Mouse (Mus musculus): ENCODE measurements around the gene Gm45713.
"Not testable (repeated sequence)": the region's sequence is repeated elsewhere in the genome, so short reads cannot be mapped to it uniquely, and the experiment has no call there.

Gm45713 gene

DNA sequence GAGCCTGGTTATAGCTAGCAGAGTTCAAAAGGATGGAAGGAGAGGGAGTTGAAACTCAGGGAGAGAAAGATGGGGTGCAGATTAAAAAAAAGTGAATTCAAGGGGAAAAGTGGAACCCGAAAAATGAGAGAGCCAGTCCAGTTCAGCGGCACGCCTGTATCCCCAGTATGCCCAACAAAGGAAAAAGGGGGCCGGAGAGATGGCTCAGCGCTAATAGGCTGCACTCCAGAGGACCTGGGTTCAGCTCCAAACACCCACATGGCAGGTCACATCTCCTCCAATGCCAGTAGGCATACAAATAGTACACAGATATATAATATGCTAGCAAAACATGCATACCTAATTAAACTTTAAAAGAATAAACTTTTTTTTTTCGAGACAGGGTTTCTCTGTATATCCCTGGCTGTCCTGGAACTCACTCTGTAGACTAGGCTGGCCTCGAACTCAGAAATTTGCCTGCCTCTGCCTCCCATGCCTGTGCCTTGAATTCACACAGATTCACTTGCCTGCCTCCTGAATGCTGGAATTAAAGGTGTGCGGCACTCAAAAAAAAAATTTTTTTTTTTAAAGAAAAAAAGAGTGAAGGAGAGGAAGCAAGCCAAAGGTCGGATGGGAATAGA is 27.1 kb upstream of the Gm45713 start:
- DNase-seq (ENCODE audit: low read depth, low spot score), result no peak

DNA sequence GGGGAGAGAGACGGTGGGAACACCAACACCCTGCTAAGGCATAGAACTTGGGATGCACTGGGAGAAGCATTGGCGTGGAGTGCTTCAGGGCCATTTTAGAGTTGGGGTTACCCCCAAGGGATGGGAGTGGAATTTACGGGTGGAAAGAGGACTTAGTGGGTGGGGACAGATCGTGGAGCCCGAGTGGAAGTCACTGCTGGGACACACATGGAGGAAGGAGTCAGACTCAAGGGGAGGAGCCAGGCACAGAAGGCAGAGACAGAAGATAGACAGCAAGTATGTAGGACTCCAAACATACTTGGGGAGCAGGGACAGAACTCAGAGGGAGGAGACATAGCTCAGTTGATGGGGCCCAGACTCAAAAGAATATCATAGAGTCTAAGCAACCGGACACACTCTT is 26.5 kb upstream of the Gm45713 start:
- no peak for DNase-seq (ENCODE audit: low read depth, low spot score)

GRCm38 (mm10) chr7:45161612-45162473 is 25.8 kb upstream of the Gm45713 start:
- peak; percentile 77 for DNase-seq (ENCODE audit: low read depth, low spot score)

- no peak for DNase-seq (ENCODE audit: low read depth, low spot score)
These were observed 24.8 kb upstream of the Gm45713 start for GRCm38 (mm10) chr7:45160866-45161265.

DNA sequence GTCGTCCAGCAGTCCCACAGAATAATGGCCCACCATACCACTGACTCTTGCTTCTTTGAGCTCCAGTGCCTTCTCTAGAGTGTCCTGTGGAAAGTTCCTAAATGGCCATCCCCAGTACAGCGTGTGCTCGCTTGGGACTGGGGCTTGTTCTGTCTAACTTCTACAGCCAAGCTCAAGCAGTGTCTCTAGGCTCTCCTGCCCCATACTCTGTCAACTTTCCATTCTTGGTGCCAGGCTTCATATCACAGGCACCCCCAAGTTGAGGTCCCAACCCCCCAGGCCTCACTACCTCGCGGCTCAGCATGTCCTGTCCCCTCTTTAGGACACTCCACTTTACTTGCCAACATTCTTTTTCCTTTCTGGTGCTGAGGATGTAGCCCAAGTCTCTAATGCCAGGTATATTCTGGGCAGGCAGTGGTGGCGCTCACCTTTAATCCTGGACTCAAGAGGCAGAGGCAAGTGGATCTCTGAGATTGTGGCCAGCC is 24.3 kb upstream of the Gm45713 start:
- DNase-seq (ENCODE audit: low read depth, low spot score), result no peak

DNA sequence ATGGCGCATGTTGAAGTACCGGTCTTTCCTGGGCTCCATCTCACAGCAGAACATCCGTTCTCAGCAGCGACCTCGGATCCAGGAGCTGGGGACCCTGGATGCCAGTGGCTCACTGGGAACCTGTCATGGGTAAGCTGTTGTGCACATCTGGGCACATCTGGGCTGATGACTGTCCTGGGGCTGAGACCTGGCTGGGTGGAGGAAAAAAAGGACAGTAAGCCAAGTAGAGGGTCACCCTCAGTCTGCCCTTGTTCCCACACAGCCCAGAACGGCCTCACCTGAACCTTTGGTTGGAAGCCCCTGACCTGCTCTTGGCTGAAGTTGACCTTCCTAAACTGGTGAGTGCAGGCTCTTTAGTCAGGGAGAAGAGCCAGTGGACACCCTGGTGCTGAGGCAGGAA is 23.0 kb upstream of the Gm45713 start:
- DNase-seq (ENCODE audit: low read depth, low spot score), result no peak

DNA sequence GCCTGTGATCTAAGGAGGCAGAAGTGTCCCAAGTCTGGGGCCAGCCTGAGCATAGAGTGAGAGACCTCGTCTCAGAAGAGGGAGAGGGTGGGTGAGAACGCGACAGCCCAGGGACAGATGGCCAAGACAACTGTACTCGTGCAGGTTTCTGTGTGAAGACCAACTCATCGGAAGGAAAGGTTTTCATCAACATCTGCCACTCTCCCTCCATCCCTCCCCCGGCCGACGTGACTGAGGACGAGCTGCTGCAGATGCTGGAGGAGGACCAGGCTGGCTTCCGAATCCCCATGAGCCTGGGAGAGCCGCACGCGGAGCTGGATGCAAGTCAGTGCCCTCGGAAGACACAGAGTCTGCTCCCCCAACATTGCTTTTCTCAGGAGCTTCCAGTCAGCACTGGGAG is 21.4 kb upstream of the Gm45713 start:
- DNase-seq (ENCODE audit: low read depth, low spot score), result no peak

- no peak for DNase-seq (ENCODE audit: low read depth, low spot score)
These were observed 20.2 kb upstream of the Gm45713 start for GRCm38 (mm10) chr7:45156206-45156605.

DNA sequence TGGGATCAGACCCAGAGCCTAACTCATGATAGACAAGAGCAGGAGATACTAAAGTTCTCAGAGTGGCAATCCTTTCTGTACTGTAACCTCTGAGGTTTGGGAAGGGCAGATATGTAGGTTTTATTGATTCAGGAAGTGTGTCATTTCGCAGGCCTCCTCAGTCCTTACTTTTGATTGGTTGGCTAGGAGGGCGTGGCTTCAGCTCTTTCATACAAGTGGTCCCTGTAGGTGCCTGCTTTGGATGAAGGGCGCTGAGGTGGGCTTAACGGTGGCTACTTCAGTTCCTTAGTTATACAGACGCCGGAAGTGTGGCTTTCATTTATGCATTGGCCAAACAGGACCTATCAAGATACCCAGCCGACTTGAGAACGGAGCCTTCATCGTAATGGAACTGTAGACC is 19.6 kb upstream of the Gm45713 start:
- no peak for DNase-seq (ENCODE audit: low read depth, low spot score)

DNA sequence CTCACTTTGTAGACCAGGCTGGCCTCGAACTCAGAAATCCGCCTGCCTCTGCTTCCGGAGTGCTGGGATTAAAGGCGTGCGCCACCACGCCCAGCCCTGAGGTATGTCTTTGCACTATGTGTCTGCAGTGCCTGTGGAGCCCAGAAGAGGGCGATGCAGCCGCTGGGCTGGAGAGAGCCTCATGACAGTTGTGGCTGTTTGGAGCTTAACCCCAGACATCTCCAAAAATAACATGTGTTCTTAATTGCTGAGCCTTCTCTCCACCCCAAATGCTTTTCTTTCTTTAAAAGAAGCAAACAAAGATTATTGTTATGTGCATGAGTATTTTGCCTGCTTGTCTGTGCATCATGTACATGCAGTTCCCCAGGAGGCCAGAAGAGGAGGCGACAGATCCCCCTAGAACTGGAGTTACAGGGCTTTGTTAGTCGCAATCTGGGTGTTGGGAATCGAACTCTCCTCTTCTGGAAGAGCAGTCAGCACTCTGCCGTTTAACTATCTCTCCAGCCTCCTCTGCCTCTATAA is 19.0 kb upstream of the Gm45713 start:
- no peak for DNase-seq (ENCODE audit: low read depth, low spot score)

GRCm38 (mm10) chr7:45154096-45154992 is 18.3 kb upstream of the Gm45713 start, which contains the start of the genes Pih1d1 and Aldh16a1:
Gene Pih1d1 (plus strand): TSS chr7:45154303.
Gene Aldh16a1 (minus strand): TSS chr7:45154584.
- peak; percentile 91 for DNase-seq (ENCODE audit: low read depth, low spot score)

DNA sequence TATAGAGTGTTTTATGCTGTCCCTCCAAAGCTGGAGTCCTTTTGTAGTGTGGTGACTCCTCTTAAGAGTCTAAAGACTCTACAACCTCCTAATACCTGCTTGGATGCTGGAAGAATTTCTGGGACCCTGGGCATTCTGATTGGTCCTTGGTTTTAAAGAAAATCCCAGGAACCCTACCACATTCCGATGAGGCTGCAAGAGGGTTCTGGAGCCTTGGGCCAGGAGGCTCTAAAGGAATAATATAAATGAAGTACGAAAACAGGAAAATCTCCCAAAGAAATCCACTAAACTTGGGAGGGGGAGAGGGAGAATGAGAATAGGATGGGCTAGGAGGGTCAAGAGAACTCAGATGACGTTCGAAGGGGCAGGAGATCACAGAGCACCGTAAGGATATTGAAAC is 17.6 kb upstream of the Gm45713 start:
- DNase-seq (ENCODE audit: low read depth, low spot score), result no peak

DNA sequence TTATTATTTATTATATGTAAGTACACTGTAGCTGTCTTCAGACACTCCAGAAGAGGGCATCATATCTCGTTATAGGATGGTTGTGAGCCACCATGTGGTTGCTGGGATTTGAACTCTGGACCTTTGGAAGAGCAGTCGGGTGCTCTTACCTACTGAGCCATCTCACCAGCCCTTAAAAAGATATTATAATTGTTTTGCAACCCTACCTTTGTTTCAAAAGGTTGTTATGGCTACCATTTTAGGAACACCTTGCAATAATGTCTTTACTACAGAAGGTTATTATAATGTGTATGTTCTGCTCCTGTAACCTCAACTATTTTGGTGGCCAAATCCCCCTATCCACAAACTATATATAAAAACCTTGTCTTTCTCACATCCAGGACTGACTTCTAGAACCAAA is 17.0 kb upstream of the Gm45713 start:
- DNase-seq (ENCODE audit: low read depth, low spot score), result not testable (repeated sequence)

GRCm38 (mm10) chr7:45151303-45151702 is 15.3 kb upstream of the Gm45713 start:
- no peak for DNase-seq (ENCODE audit: low read depth, low spot score)

DNA sequence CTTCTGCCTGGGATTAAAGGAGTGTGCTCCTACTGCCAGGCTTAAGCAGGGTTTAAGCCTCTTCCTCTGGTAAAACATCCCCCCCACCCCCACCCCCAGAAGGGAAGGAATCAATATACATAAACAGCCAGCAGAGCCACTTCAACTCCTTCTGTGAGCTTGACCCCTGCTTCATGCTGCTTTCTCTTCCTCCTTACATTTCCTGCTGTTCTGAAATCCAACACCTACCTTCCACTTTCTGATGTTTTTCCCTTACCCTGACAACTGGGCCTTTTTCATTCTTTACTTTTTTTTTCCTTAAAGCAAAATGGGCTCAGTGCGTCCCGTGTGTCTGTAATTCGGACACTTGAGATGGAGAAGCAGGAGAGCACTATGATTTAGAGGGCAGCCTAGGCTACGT is 14.3 kb upstream of the Gm45713 start:
- no peak for DNase-seq (ENCODE audit: low read depth, low spot score)

GRCm38 (mm10) chr7:45149545-45149944 is 13.5 kb upstream of the Gm45713 start:
- DNase-seq (ENCODE audit: low read depth, low spot score), result no peak

- DNase-seq (ENCODE audit: low read depth, low spot score), result no peak
These were observed 12.6 kb upstream of the Gm45713 start for GRCm38 (mm10) chr7:45148534-45149098.

DNA sequence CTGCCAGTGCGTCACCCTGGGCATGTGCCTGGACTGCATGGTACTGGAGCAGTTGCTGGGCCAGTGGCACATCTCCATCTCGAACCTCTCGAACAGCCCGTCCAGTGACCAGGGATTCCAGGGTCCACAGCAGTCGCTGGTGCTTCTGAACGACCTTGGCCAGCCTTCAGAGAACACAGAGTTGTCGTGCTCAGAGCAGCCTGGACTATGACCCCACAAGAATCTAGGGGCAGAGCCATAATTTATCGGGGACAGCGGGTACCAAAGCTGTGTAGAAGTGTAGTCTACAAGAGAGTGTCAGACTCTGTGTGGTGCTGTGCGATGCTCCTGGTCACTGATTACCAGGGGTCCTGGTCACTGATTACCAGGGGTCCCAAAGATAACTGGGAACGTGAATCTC is 11.9 kb upstream of the Gm45713 start:
- no peak for DNase-seq (ENCODE audit: low read depth, low spot score)

DNA sequence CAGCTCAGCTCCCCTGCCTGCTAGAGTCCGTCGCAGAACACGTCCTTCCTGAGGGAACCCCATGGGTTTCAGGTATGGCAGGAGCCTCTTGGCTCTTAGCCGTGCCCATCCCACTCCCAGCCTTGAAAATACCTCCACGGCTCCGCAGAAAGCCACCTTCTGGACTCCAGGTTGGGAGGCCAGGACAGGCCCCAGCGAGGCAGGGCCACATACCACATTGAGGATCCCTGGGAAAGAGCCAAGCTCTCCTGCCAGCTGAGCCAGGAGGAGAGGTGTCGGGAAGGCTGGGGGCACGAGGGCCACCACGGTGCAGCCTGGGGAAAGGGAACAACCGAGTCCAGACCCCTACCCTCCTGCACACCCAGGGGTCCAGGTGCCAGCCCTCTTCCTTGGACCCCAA is 11.2 kb upstream of the Gm45713 start:
- DNase-seq (ENCODE audit: low read depth, low spot score), result no peak

- DNase-seq (ENCODE audit: low read depth, low spot score), result no peak
These were observed 9.4 kb upstream of the Gm45713 start for GRCm38 (mm10) chr7:45145460-45145859.

Measured in embryo, embryonic 11.5 days (tissue).